ENCODE assay signal across 29 mouse cellular contexts in genomic region chr2:156542410-156542809, GRCm38 (mm10).
"Had no signal": no experiment of that assay in that cellular context is flagged by ENCODE, and none has a peak within 500 bp of the region (broad histone marks: within the 10 kb centered on the region; RNA-seq: fewer than 3 reads in every experiment).

No protein-coding gene starts in this region.

- H3K4me3 ChIP-seq: embryonic facial prominence, embryonic 10.5 days; embryonic facial prominence, embryonic 12.5 days; embryonic facial prominence, embryonic 13.5 days; embryonic facial prominence, embryonic 15.5 days; erythroblast, embryonic 14.5 days; forebrain, embryonic 10.5 days; forebrain, embryonic 12.5 days; forebrain, embryonic 13.5 days; forebrain, embryonic 15.5 days; gastrocnemius, adult 2 months; heart, adult 2 months had no signal

- H3K27ac ChIP-seq: embryonic facial prominence, embryonic 10.5 days; embryonic facial prominence, embryonic 12.5 days; embryonic facial prominence, embryonic 13.5 days; embryonic facial prominence, embryonic 15.5 days; forebrain, embryonic 10.5 days; forebrain, embryonic 12.5 days; forebrain, embryonic 13.5 days; forebrain, embryonic 15.5 days; gastrocnemius, adult 2 months; heart, adult 2 months had no signal

- ATAC-seq: forebrain, embryonic 13.5 days; forebrain, embryonic 14.5 days; forebrain, embryonic 15.5 days; forebrain, embryonic 16.5 days; forebrain, postnatal 0 days had no signal

- DNase-seq: cerebellum, adult 2 months; cerebellum, adult 8-10 months; cerebellum, adult 9-10 months; cerebellum, adult 9-11 months; cerebellum, postnatal 10 days; cerebellum, postnatal 14 days; cerebellum, postnatal 25 days; cerebellum, postnatal 36 days; embryo, embryonic 11 days; forebrain, postnatal 0 days; gastrocnemius, adult 2 months; gastrocnemius, postnatal 10 days; gastrocnemius, postnatal 14 days; gastrocnemius, postnatal 25 days; gastrocnemius, postnatal 36 days; heart, adult 11 months; heart, adult 18-20 months; heart, adult 2 months had no signal
